Mouse (Mus musculus): ENCODE measurements around the gene Adam19. TPM values are rescaled to one million over a fixed set of nuclear protein-coding genes. Genes with fewer than 3 reads are reported as not detected.
A peak's percentile ranks its signal among the peaks of the same experiment; 100 is the strongest.

The Adam19 gene
- polyA plus RNA-seq, 1 experiment from 2014 or later, result 15.6 TPM

DNA sequence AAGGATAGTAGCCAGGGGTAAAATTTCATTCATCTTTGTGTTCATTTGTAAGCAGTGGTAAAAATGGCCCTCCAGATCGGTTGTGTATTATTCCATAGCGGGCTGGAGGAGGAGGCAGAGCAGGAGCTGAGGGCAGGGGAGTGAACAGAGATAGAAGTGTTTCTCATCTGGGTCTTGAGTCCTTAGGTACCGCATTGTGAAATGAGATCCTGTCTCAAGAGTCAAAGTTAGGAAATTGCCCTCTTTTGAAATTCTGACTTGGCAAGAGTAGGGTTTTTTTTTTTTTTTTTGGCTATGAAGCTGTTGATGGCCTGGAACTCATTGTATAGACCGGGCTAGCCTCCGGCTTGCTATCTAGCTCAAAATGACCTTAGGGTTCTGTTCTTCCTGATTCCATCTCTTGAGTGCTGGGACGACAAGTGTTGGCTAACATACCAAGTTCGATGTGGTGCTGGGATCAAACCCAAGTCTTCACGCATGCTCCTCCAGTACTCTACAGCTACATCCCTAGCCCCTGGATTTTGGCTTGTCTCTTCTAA is 67.6 kb downstream of the Adam19 start:
- WGBS, result 93% methylated on average over 8 of the region's 8 CpGs
- Histone ChIP-seq H3K27ac (no peak overlapping the region), H3K36me3 (peaks cover 45% of the 10 kb centered on the region), H3K27me3 (no peaks in the 10 kb centered on the region), H3K4me3 (replicated peaks) (no peak overlapping the region), H3K4me1 (replicated peaks) (peaks cover 19% of the 10 kb centered on the region), H3K9ac (replicated peaks) (no peak overlapping the region), H3K9me3 (no peaks in the 10 kb centered on the region), H3K4me2 (no peak overlapping the region)
- no peak for ATAC-seq (ENCODE audit: insufficient number of reproducible peaks, insufficient read depth, low FRiP score, low TSS enrichment, low read depth)

DNA sequence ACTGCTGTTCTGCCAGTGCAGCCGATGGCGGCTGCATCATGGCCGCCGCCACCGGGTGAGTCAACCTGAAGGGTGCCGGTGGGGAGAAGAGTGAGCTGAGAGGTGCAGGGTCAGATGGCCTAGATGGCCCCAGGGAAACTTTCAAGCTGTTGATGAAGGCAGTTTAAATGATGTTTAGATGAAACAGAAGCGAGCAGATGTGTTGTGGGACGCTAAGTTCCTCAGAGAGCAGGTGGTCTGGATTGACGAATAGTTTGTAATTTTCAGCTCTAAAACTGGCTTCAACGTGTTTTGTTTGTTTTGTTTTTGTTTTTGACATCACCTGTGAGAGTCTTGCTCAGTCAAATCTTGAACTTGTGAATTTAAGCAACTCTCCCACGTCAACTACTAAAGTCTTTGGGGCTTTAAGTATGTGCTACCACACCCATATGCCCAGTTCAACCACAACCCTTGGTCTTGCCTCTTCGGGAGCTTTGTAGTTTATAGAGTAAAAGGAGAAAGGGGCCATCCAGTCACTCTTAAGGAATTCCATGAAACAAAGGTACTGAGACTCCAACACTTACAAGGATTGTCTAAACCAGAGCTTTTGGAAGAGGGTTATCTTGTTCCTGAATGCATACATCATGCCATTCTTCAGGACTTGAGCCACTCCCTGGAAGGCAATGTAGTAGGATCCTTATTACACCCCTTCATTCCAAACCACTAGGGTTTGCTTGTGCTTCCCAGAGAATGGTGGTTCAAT is 69.5 kb downstream of the Adam19 start:
- no peak overlapping the region for H3K4me2 ChIP-seq
- 89% methylated on average over 12 of the region's 12 CpGs for WGBS
- no peak overlapping the region for H3K27ac ChIP-seq
- no peaks in the 10 kb centered on the region for H3K9me3 ChIP-seq
- H3K4me1 ChIP-seq (replicated peaks), result peaks cover under 1% of the 10 kb centered on the region; the same call in 1 of the 2 replicates
- H3K9ac ChIP-seq (replicated peaks), result no peak overlapping the region
- H3K4me3 ChIP-seq (replicated peaks), result no peak overlapping the region
- H3K36me3 ChIP-seq, result peaks cover 52% of the 10 kb centered on the region
- ATAC-seq (ENCODE audit: insufficient number of reproducible peaks, insufficient read depth, low FRiP score, low TSS enrichment, low read depth), result no peak
- no peaks in the 10 kb centered on the region for H3K27me3 ChIP-seq

DNA sequence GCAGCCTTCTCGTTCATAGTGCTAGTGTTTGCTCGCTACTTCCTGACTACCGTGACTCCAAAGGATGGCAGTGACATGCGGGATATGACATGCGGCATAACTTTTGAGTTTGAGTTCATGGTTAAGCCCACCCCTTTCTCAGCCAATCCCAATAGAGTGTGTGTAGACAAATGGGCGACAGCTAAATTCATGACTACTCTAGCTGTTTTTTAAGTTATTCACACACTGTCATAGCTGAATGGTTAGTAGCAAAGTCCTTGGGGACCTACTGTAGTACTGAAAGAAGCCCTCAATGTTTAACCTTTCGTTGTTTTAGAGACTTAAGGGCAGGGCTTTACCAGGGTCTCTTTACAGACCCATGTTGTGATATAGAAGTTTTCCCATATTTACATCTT is 70.0 kb downstream of the Adam19 start:
- Histone ChIP-seq H3K9me3 (no peaks in the 10 kb centered on the region), H3K4me2 (no peak overlapping the region), H3K9ac (replicated peaks) (no peak overlapping the region), H3K27ac (no peak overlapping the region), H3K4me1 (replicated peaks) (no peaks in the 10 kb centered on the region), H3K4me3 (replicated peaks) (no peak overlapping the region), H3K36me3 (peaks cover 55% of the 10 kb centered on the region), H3K27me3 (no peaks in the 10 kb centered on the region)
- 93% methylated on average over 7 of the region's 7 CpGs for WGBS
- ATAC-seq (ENCODE audit: insufficient number of reproducible peaks, insufficient read depth, low FRiP score, low TSS enrichment, low read depth), result no peak

DNA sequence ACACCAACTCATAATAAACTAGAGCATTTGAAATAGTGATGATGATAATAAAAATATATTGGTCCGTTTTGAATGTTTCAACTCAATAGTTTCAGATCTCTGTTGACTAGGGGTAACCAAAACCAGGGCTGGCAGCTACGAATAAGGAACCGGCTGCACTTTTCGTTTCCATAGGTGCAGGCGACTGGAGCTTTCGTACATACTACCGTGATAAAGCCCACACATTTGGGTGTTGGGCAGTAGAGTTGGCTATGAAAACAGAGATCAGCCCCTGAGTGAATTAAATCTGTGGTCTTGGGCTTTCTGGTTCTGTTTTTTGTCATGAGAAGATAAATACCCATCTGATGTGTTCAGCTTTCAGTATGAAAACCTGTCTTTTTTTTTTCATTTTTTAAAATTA is 70.5 kb downstream of the Adam19 start:
- H3K9ac ChIP-seq (replicated peaks), result no peak overlapping the region
- H3K4me1 ChIP-seq (replicated peaks), result no peaks in the 10 kb centered on the region
- no peak overlapping the region for H3K4me3 ChIP-seq (replicated peaks)
- H3K36me3 ChIP-seq, result peaks cover 55% of the 10 kb centered on the region
- no peak overlapping the region for H3K27ac ChIP-seq
- H3K4me2 ChIP-seq, result no peak overlapping the region
- H3K27me3 ChIP-seq, result no peaks in the 10 kb centered on the region
- no peaks in the 10 kb centered on the region for H3K9me3 ChIP-seq
- WGBS, result 89% methylated on average over 7 of the region's 7 CpGs
- no peak for ATAC-seq (ENCODE audit: insufficient number of reproducible peaks, insufficient read depth, low FRiP score, low TSS enrichment, low read depth)

- H3K9me3 ChIP-seq, result no peaks in the 10 kb centered on the region
- no peak overlapping the region; the same call in 1 of the 2 replicates for H3K27ac ChIP-seq
- H3K4me2 ChIP-seq, result no peak overlapping the region
- no peak for ATAC-seq (ENCODE audit: insufficient number of reproducible peaks, insufficient read depth, low FRiP score, low TSS enrichment, low read depth)
- WGBS, result 92% methylated on average over 11 of the region's 11 CpGs
- no peaks in the 10 kb centered on the region for H3K27me3 ChIP-seq
- no peak overlapping the region for H3K9ac ChIP-seq (replicated peaks)
- H3K36me3 ChIP-seq, result peaks cover 57% of the 10 kb centered on the region
- no peak overlapping the region for H3K4me3 ChIP-seq (replicated peaks)
- H3K4me1 ChIP-seq (replicated peaks), result no peaks in the 10 kb centered on the region
These were observed 71.1 kb downstream of the Adam19 start for GRCm38 (mm10) chr11:46126827-46127410.

- H3K9me3 ChIP-seq, result no peaks in the 10 kb centered on the region
- no peak overlapping the region for H3K4me3 ChIP-seq (replicated peaks)
- 79% methylated on average over 15 of the region's 15 CpGs for WGBS
- H3K4me2 ChIP-seq, result no peak overlapping the region
- H3K4me1 ChIP-seq (replicated peaks), result no peaks in the 10 kb centered on the region
- no peak overlapping the region for H3K9ac ChIP-seq (replicated peaks)
- peaks cover 62% of the 10 kb centered on the region for H3K36me3 ChIP-seq
- H3K27ac ChIP-seq, result no peak overlapping the region
- no peaks in the 10 kb centered on the region for H3K27me3 ChIP-seq
- 0 out of 2 replicates have a peak, but pooled peaks have one; percentile 47 for ATAC-seq (ENCODE audit: insufficient number of reproducible peaks, insufficient read depth, low FRiP score, low TSS enrichment, low read depth)
These were observed 72.1 kb downstream of the Adam19 start for GRCm38 (mm10) chr11:46127621-46128547.

DNA sequence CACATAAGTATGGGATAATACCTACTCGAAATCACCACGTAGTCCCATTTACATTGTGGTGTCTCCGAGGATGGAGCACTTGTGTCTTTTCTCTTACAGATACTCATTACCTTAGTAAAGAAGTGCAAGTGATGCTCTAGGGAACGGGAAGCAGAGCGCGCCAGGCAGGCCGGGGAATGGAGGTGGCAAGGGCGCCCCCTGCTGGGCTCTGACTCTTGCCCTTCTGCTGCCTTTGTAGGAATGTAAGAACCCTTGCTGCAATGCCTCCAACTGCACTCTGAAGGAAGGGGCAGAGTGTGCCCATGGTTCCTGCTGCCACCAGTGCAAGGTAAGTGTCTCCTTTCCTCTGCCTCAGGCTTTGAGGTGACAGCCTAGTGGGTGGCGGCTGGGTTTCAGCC is 72.8 kb downstream of the Adam19 start:
- 72% methylated on average over 9 of the region's 9 CpGs for WGBS
- Histone ChIP-seq H3K27me3 (no peaks in the 10 kb centered on the region), H3K4me1 (replicated peaks) (no peaks in the 10 kb centered on the region), H3K9ac (replicated peaks) (no peak overlapping the region), H3K4me2 (no peak overlapping the region), H3K4me3 (replicated peaks) (no peak overlapping the region), H3K36me3 (peaks cover 60% of the 10 kb centered on the region), H3K9me3 (no peaks in the 10 kb centered on the region), H3K27ac (no peak overlapping the region)
- no peak for ATAC-seq (ENCODE audit: insufficient number of reproducible peaks, insufficient read depth, low FRiP score, low TSS enrichment, low read depth)

DNA sequence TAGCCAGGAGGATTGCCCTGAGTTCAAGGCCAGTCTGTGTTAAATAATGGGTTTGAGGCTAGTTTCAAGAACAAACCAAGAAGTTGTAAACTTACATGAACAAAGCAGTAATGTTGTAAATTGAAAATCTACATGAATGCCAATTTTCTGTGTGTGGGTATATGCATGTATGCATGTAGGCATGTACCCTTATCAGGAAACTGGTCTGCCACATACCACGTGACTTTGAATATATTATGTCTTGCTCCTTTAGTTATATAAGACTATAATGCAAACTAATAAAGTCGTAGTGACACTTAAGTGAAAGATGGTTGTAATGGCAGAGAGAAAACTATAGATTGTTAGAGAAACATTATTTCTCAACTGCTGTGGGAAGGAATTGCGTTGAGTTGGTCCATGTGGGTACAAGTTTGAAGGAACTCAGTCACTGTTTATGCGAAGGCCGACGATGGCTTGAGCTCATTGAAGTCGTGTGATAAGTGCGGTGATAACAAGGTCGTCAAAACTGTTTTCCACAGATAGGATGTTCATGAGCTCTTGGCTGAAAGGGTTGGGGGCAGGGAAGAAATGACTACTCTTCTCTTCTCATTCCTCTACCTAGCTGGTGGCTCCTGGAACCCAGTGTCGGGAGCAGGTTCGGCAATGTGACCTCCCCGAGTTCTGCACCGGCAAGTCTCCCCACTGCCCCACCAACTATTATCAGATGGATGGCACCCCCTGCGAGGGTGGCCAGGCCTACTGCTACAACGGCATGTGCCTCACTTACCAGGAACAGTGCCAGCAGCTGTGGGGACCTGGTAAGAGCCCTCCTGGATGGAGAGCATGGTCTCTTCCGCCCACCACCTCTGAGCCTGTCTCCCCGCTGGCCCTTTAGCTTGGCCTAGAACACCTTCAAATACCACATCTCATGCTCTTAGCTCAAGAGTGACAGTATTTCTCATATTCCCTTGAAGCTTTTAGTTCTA is 75.5 kb downstream of the Adam19 start:
- no peak overlapping the region for H3K27ac ChIP-seq
- H3K27me3 ChIP-seq, result no peaks in the 10 kb centered on the region
- ATAC-seq (ENCODE audit: insufficient number of reproducible peaks, insufficient read depth, low FRiP score, low TSS enrichment, low read depth), result no peak
- peaks cover 62% of the 10 kb centered on the region for H3K36me3 ChIP-seq
- H3K4me1 ChIP-seq (replicated peaks), result no peaks in the 10 kb centered on the region
- no peaks in the 10 kb centered on the region for H3K9me3 ChIP-seq
- H3K4me3 ChIP-seq (replicated peaks), result no peak overlapping the region
- H3K4me2 ChIP-seq, result no peak overlapping the region
- H3K9ac ChIP-seq (replicated peaks), result no peak overlapping the region
- 91% methylated on average over 17 of the region's 17 CpGs for WGBS

- Histone ChIP-seq H3K4me1 (replicated peaks) (no peaks in the 10 kb centered on the region), H3K4me3 (replicated peaks) (no peak overlapping the region), H3K27me3 (no peaks in the 10 kb centered on the region), H3K36me3 (peaks cover 73% of the 10 kb centered on the region), H3K4me2 (no peak overlapping the region), H3K9ac (replicated peaks) (no peak overlapping the region), H3K9me3 (no peaks in the 10 kb centered on the region), H3K27ac (no peak overlapping the region)
- ATAC-seq (ENCODE audit: insufficient number of reproducible peaks, insufficient read depth, low FRiP score, low TSS enrichment, low read depth), result no peak
- 90% methylated on average over 2 of the region's 2 CpGs for WGBS
These were observed 79.1 kb downstream of the Adam19 start for GRCm38 (mm10) chr11:46134899-46135298.

DNA sequence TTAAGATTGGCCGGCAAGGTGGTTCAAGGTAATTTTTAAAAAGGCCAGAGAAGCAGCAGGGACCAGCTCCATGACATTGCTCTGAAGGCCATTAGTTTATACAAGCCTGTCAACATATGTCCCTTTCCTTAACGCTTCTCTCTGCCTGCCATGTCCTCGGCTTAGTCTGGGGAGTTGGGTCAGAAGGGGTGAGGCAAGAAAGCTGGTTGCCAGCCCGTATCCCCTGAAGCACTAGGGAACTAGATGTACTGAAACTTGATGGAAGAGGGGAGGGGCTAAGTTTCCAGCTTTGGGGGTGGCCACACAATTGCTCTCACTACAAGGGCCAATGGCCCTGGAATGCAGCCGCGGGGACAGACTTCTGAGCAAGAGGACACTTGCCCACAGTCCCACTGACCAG is 87.5 kb downstream of the Adam19 start:
- Histone ChIP-seq H3K4me1 (replicated peaks) (no peaks in the 10 kb centered on the region), H3K36me3 (peaks cover 71% of the 10 kb centered on the region)
- ATAC-seq (ENCODE audit: insufficient number of reproducible peaks, insufficient read depth, low FRiP score, low TSS enrichment, low read depth), result no peak

More for the DNA sequence above, 87.5 kb downstream of the Adam19 start:
- Histone ChIP-seq H3K27me3 (no peaks in the 10 kb centered on the region), H3K4me3 (replicated peaks) (no peak overlapping the region), H3K27ac (no peak overlapping the region), H3K9me3 (no peaks in the 10 kb centered on the region), H3K4me2 (no peak overlapping the region), H3K9ac (replicated peaks) (no peak overlapping the region)
- WGBS, result 89% methylated on average over 6 of the region's 6 CpGs

Measured in limb, embryonic 12.5 days (tissue).